Mouse (Mus musculus) hindbrain, embryonic 16.5 days (tissue): ENCODE measurements around the gene Ddx20. TPM values are rescaled to one million over a fixed set of nuclear protein-coding genes. Genes with fewer than 3 reads are reported as not detected.

Experiments used
- ATAC-seq: fragments of 200-750 bp; cut with Nextera tagmentation; 2 replicates; pipeline ENCODE4 v1.8.0; 2017; ENCODE audit warnings: moderate TSS enrichment, moderate library complexity
- H3K27ac ChIP-seq: fragments of 300-500 bp; sonication (generic); 2 replicates; pipeline ENCODE4 v1.5.1; 2014; ENCODE audit warnings: low read depth, mild to moderate bottlenecking, control low read depth, low read length, moderate library complexity
- H3K27me3 ChIP-seq: fragments of 300-500 bp; sonication (generic); replicated peaks from 2 replicates; pipeline ENCODE4 v1.6.1; 2014; ENCODE audit warnings: low read length; ENCODE audit not compliant: control insufficient read depth, insufficient read depth
- H3K36me3 ChIP-seq: fragments of 300-500 bp; sonication (generic); 2 replicates; pipeline ENCODE4 v1.6.1; 2014; ENCODE audit warnings: mild to moderate bottlenecking, low read length, moderate library complexity, mixed read lengths; ENCODE audit not compliant: control insufficient read depth, insufficient read depth
- H3K4me1 ChIP-seq: fragments of 300-500 bp; sonication (generic); 2 replicates; pipeline ENCODE4 v1.6.1; 2014; ENCODE audit warnings: low read depth, low read length; ENCODE audit not compliant: control insufficient read depth, insufficient read depth
- H3K4me2 ChIP-seq: fragments of 300-500 bp; sonication (generic); 2 replicates; pipeline ENCODE4 v1.6.1; 2014; ENCODE audit warnings: mild to moderate bottlenecking, low read length, control low read depth, moderate library complexity
- H3K4me3 ChIP-seq: fragments of 300-500 bp; sonication (generic); 2 replicates; pipeline ENCODE4 v1.5.1; 2014; ENCODE audit warnings: mild to moderate bottlenecking, low read length, control low read depth, moderate library complexity
- H3K9ac ChIP-seq: fragments of 300-500 bp; sonication (generic); 2 replicates; pipeline ENCODE4 v1.6.1; 2014; ENCODE audit warnings: low read depth, mild to moderate bottlenecking, control low read depth, low read length, moderate library complexity
- H3K9me3 ChIP-seq: fragments of 300-500 bp; sonication (generic); 2 replicates; pipeline ENCODE4 v1.6.1; 2014; ENCODE audit warnings: mild to moderate bottlenecking, low read length, moderate library complexity; ENCODE audit not compliant: control insufficient read depth
- WGBS: fragments of 180-500 bp; shearing (Covaris S2); extraction: QIAGEN DNeasy Blood & Tissue Kit; methylation state at CpG from one replicate; pipeline ENCODE4 v1.1.7; 2014; 5-methylcytosine and 5-hydroxymethylcytosine counted together
- polyA plus RNA-seq: library from polyadenylated mRNA; unstranded; fragments of >200 nt; fragmentation: Nextera tagmentation; extraction: Ambion mirVana; gene quantifications from 2 replicates; pipeline ENCODE4 v1.2.1, GENCODE M21; 2015

Ddx20 gene
- polyA plus RNA-seq, 1 experiment from 2014 or later: 19.4 TPM

GRCm38 (mm10) chr3:105720514-105720913, 33.1 kb upstream of the Ddx20 start:
- WGBS: 82% methylated on average over 4 of the region's 4 CpGs
- H3K36me3 ChIP-seq: no peaks in the 10 kb centered on the region
- ATAC-seq: no peak
- H3K27me3 ChIP-seq: no peaks in the 10 kb centered on the region
- no peak overlapping the region for H3K4me2 ChIP-seq
- H3K4me3 ChIP-seq: no peak overlapping the region
- H3K9me3 ChIP-seq: no peaks in the 10 kb centered on the region
- no peak overlapping the region for H3K9ac ChIP-seq
- peaks cover 8% of the 10 kb centered on the region for H3K4me1 ChIP-seq
- no peak overlapping the region for H3K27ac ChIP-seq

GRCm38 (mm10) chr3:105719979-105720378, 32.6 kb upstream of the Ddx20 start:
- H3K27me3 ChIP-seq: no peaks in the 10 kb centered on the region
- H3K9me3 ChIP-seq: no peaks in the 10 kb centered on the region
- H3K27ac ChIP-seq: no peak overlapping the region
- H3K4me2 ChIP-seq: no peak overlapping the region
- 75% methylated on average over 4 of the region's 4 CpGs for WGBS
- no peak overlapping the region for H3K4me3 ChIP-seq
- no peak for ATAC-seq
- peaks cover 8% of the 10 kb centered on the region for H3K4me1 ChIP-seq
- no peaks in the 10 kb centered on the region for H3K36me3 ChIP-seq
- H3K9ac ChIP-seq: no peak overlapping the region

GRCm38 (mm10) chr3:105718746-105719145, 31.4 kb upstream of the Ddx20 start:
- WGBS: 56% methylated on average over 4 of the region's 4 CpGs
- Histone ChIP-seq H3K9me3 (no peaks in the 10 kb centered on the region), H3K4me2 (no peak overlapping the region), H3K27ac (no peak overlapping the region), H3K36me3 (no peaks in the 10 kb centered on the region), H3K4me1 (peaks cover 14% of the 10 kb centered on the region), H3K9ac (no peak overlapping the region), H3K4me3 (no peak overlapping the region), H3K27me3 (no peaks in the 10 kb centered on the region)
- ATAC-seq: no peak

- Histone ChIP-seq H3K27me3 (no peaks in the 10 kb centered on the region), H3K4me3 (no peak overlapping the region), H3K9ac (no peak overlapping the region), H3K9me3 (no peaks in the 10 kb centered on the region), H3K36me3 (no peaks in the 10 kb centered on the region), H3K4me2 (no peak overlapping the region), H3K27ac (peak overlapping the region; percentile 40), H3K4me1 (peaks cover 14% of the 10 kb centered on the region)
- WGBS: 34% methylated on average over 11 of the region's 11 CpGs
- peak; percentile 38 for ATAC-seq
Observed at GRCm38 (mm10) chr3:105717856-105718555, 30.6 kb upstream of the Ddx20 start.

GRCm38 (mm10) chr3:105716353-105717000, 29.1 kb upstream of the Ddx20 start:
- ATAC-seq: no peak
- H3K4me3 ChIP-seq: no peak overlapping the region
- H3K4me2 ChIP-seq: no peak overlapping the region
- H3K27ac ChIP-seq: no peak overlapping the region
- 59% methylated on average over 18 of the region's 18 CpGs for WGBS
- no peaks in the 10 kb centered on the region for H3K36me3 ChIP-seq
- peaks cover 14% of the 10 kb centered on the region for H3K4me1 ChIP-seq
- H3K27me3 ChIP-seq: no peaks in the 10 kb centered on the region
- no peaks in the 10 kb centered on the region for H3K9me3 ChIP-seq
- H3K9ac ChIP-seq: no peak overlapping the region

- Histone ChIP-seq H3K27me3 (no peaks in the 10 kb centered on the region), H3K9me3 (no peaks in the 10 kb centered on the region), H3K4me3 (no peak overlapping the region), H3K4me1 (peaks cover 14% of the 10 kb centered on the region), H3K9ac (no peak overlapping the region), H3K4me2 (no peak overlapping the region), H3K36me3 (no peaks in the 10 kb centered on the region), H3K27ac (peak overlapping the region; percentile 30; the same call in 1 of the 2 replicates)
- ATAC-seq: no peak
Observed at GRCm38 (mm10) chr3:105714820-105715167, 27.4 kb upstream of the Ddx20 start.

GRCm38 (mm10) chr3:105714091-105714819, 26.9 kb upstream of the Ddx20 start:
- H3K4me1 ChIP-seq: peaks cover 14% of the 10 kb centered on the region
- H3K9me3 ChIP-seq: no peaks in the 10 kb centered on the region
- H3K27ac ChIP-seq: peak overlapping the region; percentile 60
- no peak overlapping the region for H3K4me3 ChIP-seq
- WGBS: 16% methylated on average over 8 of the region's 8 CpGs
- no peak overlapping the region for H3K4me2 ChIP-seq
- H3K36me3 ChIP-seq: no peaks in the 10 kb centered on the region
- ATAC-seq: peak; percentile 50
- H3K9ac ChIP-seq: peak overlapping the region; percentile 42; the same call in 1 of the 2 replicates
- no peaks in the 10 kb centered on the region for H3K27me3 ChIP-seq

GRCm38 (mm10) chr3:105712827-105713226, 25.5 kb upstream of the Ddx20 start:
- Histone ChIP-seq H3K27ac (no peak overlapping the region), H3K4me3 (no peak overlapping the region), H3K36me3 (no peaks in the 10 kb centered on the region), H3K9ac (no peak overlapping the region), H3K9me3 (no peaks in the 10 kb centered on the region), H3K4me2 (no peak overlapping the region), H3K27me3 (no peaks in the 10 kb centered on the region), H3K4me1 (peaks cover 7% of the 10 kb centered on the region; the same call in 1 of the 2 replicates)
- no peak for ATAC-seq

- Histone ChIP-seq H3K27ac (no peak overlapping the region), H3K9ac (no peak overlapping the region), H3K36me3 (no peaks in the 10 kb centered on the region), H3K4me2 (no peak overlapping the region), H3K27me3 (no peaks in the 10 kb centered on the region), H3K4me1 (peaks cover 7% of the 10 kb centered on the region; the same call in 1 of the 2 replicates), H3K4me3 (no peak overlapping the region), H3K9me3 (no peaks in the 10 kb centered on the region)
- peak; percentile 40 for ATAC-seq
- WGBS: 55% methylated on average over 7 of the region's 7 CpGs
Observed at GRCm38 (mm10) chr3:105711741-105712140, 24.4 kb upstream of the Ddx20 start.
